Mouse (Mus musculus): ENCODE measurements around the gene Ccdc183.

The Ccdc183 gene

DNA sequence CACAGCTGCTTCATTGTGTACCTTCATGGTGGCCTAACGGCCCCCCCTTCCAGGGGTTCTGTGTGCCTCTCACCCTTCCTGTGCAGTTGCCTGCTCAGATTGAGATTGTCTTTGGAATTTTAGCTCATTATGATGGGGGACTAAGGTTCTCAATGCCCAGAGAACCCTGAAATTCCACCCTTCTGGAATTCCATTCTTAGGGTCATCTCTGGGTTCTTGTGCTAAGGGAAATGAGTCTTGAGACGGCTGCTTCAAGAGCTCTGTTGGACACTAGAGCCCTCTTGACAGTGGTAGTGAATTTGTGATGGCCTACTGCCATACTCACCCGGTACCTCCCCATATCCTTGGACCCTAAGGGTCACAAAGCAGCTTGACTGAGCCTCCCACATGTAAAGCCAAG, at the start of gene Ccdc183:
TSS of gene Ccdc183 (minus strand) at position 101 of the 400 bp plus-strand sequence.
- DNase-seq (ENCODE audit: low spot score) = no peak

DNA sequence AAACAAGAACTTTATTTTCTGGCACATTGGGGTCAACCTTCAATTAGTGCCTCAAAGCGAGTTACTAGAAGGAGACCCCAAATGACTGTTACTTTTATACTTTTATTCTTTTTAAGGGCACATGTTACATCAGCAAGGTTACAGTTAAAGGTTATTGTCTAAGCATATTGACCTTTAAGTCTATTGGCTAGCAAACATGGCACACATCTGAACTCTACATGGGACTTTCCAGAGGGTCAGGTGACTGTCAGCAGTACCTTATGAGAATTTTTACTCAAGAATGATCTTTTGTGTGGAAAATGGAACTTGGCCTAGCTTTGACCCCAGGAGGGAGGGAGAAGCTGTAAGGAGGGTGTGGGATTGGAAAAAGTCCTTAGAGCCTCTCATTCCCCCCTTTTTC, 49.0 kb upstream of the Ccdc183 start:
- no peak for DNase-seq (ENCODE audit: low spot score)

DNA sequence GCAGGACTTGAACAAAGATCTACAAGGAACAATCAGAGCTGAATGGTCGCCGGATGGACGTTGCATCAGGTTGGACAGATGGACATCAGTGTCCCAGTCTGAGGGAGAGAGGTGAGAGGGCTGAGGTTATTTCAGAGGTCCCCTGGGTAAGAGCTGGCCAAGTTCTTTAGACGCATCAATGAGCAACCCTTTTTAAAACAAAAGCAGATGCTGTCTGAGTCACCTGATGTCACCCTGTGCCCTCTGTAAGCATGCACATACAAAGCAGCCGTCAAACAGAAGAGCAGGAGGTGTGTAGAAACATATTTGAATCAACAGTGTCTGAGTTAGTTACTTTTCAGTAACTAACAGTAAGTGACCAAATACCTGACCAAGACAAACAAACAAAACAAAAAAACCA, 46.6 kb upstream of the Ccdc183 start:
- no peak for DNase-seq (ENCODE audit: low spot score)

DNA sequence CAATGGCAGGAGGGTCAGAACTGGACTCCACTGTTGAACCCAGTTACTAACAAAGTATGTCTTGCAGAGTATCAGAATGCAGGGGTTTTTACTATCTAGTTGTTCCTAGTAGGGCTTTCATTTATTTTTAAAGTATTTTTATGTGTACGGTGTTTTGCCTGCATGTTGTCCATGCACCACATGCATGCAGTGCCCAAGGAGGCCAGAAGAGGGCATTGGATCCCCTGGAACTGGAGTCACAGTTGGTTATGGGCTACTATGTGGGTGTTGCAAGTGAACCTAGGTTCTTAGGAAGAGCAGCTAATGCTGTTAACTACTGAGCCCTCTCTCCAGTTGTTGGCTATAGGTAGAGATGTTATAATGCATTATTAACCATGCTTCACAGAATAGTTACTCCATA, 46.0 kb upstream of the Ccdc183 start:
- peak; percentile 62 for DNase-seq (ENCODE audit: low spot score)

DNA sequence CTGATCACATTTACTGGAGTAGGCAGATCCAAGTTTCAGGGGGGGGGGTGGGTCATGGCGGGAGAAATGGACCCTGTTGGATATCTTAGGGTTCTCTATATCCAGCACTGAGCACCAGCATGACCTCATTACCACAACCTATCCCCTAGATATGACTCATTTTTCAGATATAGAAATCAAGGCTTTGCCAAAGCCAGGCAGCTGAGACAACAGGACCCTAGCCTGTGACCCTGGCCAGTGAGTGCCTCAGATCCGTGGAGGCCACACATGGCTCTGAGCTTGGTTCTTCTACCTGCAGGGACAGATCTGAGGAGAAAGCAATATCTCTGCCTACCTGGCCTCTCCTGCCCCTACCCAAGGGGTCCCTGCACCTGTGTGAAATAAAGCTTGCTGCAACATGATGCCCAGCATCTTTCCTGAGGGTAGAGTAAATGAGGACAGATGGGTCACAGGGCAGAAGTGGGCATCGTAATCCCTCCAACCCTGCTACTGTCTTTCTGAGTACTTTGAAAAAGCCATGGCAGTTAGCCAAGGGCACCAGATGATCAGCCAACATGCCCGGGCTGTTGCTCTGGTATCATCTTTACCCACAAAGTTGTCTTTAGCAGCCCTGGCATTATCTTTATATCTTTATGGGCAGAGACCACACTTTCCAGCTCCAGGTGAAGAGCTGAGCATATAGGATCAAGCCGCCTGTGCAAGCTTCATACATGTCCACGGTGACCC, 43.9 kb upstream of the Ccdc183 start:
- DNase-seq (ENCODE audit: low spot score) = no peak

DNA sequence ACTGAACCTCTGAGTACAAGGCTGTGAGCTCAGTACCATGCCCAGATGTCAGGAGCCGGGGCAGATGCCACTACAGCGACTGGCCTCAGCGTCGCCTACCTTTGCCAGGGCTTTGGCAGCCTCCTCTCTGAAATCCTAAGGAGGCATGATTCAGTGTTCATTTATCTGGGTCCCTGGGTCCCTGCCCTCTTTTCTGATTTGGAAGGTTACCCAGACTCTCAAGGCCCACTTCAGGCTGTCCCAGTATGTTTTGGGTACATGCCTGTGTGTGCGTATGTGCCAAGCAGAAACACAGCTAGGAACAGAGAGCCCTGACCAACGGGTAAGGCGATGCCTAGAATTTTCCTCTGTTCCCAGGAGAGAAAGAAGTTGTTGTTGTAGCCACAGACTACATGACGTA, 42.8 kb upstream of the Ccdc183 start:
- no peak for DNase-seq (ENCODE audit: low spot score)

DNA sequence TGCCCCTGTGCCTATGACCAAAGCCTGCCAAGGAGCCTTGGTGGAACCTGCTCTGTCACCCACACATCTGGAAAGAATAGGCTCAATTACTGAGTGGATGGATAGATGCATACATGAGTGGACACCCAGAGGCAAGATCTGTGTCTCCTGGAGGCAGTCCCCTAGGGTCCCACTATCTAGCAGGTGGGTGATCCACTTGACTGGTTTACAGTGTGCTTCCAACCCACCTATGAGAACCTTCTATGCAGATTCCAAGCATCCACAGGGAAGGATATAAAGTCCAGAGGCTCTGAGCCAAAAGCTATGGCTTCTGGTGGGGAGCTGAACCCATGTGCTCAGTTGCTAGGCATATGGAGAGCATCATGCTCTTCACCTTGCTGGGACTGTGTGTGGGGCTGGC, 40.2 kb upstream of the Ccdc183 start, which contains the start of gene Lcn5:
TSS of gene Lcn5 (plus strand) at position 301 of the 400 bp plus-strand sequence.
- DNase-seq (ENCODE audit: low spot score) = no peak

DNA sequence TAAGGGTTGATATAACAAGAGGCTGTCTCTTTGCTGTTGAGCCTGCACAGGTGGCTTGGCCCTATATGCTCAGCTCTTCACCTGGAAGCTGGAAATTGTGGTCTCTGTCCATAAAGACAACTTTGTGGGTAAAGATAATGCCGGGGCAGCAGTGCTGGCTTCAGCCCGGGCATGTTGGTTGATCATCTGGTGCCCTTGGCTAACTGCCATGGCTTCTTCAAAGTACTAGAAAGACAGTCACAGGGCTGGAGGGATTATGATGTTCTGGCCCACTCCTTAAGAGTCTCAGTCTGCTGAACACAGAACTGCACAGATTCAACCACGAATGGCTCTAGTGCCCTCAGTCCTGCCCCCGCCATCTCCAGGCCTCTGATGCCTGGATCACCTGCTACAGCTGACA, 39.8 kb upstream of the Ccdc183 start:
- DNase-seq (ENCODE audit: low spot score) = no peak

DNA sequence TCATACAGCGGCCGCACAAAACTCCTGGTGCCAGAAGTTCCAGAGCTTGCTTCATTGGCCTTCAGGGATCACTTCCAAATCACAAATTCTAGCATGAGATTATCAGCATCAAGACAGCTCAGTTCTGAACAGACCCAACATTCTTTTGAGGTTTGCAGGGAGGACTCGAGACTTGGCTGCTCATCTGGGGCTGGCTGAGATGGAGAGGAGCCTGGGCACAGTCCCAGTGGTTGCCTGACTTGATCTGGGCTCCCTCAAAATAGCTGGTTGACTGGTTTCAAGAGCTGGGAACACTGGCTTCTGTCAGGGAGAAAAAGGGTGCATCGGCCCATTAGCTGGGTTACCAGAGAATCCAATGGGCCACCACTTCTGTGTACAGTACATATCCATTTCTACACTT, 39.2 kb upstream of the Ccdc183 start:
- no peak for DNase-seq (ENCODE audit: low spot score)

DNA sequence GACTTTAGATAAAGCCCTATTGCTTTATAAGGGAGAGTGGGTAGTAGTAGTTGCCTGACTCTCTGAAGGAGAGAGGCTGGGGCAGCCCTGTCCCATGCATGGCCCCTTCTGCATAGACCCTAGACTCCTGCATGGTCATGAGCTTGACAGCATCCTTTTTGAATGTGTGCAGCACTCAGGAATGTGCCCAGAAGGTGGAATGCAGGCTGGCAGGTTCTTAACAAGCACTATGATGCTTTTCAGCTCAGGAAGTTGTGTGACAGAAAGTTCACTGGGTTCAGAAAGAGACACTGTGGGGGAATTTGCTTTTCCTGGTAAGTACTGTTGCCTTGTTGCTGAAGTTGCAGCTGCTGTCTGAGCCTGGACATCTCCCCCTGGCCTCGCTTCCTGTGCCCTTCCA, 37.0 kb upstream of the Ccdc183 start:
- no peak for DNase-seq (ENCODE audit: low spot score)

DNA sequence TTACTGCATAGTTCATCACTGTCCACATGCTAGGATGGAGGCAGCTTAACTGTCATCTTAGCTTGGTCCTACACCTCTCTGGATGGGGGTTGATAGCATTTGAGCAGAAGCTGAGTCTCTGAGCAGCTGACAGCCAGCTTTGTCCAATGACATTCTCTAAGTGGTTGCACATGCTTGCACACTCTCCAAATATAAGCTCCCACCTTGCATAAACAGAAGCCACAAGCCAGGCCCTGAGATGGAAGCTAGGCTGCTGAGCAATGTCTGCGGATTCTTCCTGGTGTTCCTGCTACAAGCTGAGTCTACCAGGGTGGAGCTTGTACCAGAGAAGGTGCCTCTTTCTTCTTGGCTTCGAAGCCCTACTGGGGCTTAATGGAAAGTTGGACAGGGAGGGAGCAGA, 35.4 kb upstream of the Ccdc183 start, which contains the start of gene Lcn8:
TSS of gene Lcn8 (plus strand) at position 219 of the 400 bp plus-strand sequence.
- DNase-seq (ENCODE audit: low spot score) = no peak

DNA sequence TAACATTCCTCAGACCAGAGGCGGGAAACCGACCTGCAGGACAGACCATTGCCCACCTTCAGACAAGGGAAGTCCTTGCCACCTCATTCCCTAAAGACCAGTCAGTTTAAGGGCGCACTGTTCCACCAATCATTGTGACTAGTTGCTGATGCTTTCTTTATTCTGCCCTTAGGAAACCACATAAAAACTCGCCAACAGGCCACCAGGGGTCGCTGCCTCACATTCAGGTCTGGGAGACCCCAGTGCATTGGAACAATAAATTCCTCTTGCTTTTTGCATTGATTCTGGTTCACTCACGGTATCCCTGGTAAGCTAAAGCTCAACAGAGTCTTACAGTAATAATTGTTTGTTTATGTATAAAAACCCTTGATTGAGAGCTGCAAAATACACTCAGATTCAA, 22.4 kb upstream of the Ccdc183 start:
- peak; percentile 43 for DNase-seq (ENCODE audit: low spot score)

DNA sequence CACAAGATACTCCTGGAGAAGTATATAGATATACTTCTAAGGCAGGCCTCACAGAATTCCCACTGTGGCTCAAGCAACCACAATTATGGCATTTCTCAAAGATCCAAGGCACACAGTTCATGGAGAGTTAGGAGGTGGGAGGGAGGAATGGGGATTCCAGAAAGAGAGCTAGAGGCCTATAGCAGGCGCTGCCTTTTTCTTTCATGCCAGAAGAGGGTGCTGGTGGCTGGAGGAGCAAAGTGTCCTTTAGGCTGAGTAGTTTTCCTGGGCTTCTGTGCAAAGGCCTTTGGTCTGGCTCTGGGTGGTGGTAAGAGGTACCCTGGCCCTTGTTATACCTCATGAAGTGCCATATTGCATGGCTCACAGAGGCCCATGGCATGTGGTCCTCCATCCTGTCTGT, 16.6 kb upstream of the Ccdc183 start:
- no peak for DNase-seq (ENCODE audit: low spot score)

DNA sequence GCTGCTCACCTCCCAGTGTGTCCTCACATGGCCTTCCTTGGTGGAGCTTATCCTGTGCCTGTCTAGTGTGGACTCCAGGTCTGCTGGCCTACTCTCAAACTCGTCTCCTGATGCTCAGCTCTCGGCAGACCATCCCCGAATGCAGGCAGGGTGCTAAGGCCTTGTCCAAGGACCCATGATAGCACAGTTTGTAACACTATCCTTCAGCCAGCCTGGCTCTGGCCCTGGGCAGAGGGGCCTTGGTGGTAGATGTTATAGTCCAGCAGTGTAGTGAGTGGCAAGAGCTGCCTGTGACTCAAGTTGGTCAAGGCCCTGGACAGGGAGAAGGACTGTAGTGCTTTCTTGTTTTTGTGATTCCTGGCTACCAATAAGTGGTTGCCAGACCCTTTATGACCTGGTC, 16.1 kb upstream of the Ccdc183 start:
- no peak for DNase-seq (ENCODE audit: low spot score)

DNA sequence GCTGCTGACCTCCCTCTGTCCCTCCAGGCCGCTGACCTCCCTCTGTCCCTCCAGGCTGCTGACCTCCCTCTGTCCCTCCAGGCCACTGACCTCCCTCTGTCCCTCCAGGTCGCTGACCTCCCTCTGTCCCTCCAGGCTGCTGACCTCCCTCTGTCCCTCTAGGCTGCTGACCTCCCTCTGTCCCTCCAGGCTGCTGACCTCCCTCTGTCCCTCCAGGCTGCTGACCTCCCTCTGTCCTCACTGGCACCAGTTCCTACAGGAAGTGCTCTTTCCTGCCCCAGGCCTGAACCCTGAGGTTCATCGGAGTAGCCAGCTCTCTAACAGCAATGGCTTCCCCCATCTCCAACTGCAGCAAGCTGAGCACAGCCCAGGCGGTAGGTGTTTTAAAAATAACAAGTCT, 11.3 kb upstream of the Ccdc183 start:
- no peak for DNase-seq (ENCODE audit: low spot score)

DNA sequence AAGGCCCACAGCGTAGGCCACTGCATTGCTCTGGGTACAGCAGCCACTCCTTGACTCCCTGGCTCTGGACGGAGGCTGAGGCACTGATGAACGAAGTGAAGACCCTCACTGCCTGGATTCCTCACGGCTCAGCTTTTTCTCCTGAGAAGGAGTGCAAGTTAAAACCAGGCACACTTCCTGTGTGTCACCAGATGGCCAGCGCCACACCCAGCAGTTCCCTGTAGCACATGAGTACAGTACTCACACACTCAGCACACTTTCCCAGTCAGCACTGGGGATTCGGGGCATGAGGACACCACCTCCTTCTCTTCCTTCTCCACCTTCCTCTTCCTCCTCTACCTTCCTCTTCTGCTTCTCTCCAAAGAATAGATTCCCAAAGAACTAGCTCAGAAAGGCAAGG, 10.3 kb upstream of the Ccdc183 start, which contains the start of gene Fcna:
TSS of gene Fcna (minus strand) at position 220 of the 400 bp plus-strand sequence.
- no peak for DNase-seq (ENCODE audit: low spot score)

DNA sequence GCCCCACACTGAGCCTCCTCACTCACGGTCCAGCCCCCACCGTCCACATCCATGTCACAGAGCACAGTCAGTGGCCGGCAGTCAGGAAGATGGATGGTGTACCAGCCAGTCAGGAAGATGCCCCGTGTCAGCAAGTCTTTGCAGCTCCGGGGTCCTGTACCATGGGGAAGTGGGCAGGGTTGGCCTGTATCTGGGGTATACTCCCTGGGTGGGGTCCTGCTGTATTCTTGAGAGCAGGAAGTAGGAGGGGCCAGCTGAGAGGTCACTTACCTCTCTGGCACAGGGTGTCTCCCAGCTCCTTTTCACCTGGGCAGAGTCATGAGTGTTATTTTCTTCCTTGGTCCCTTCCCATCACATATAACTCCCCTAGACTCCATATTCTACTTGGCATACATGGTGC, 8.5 kb upstream of the Ccdc183 start:
- DNase-seq (ENCODE audit: low spot score) = no peak

DNA sequence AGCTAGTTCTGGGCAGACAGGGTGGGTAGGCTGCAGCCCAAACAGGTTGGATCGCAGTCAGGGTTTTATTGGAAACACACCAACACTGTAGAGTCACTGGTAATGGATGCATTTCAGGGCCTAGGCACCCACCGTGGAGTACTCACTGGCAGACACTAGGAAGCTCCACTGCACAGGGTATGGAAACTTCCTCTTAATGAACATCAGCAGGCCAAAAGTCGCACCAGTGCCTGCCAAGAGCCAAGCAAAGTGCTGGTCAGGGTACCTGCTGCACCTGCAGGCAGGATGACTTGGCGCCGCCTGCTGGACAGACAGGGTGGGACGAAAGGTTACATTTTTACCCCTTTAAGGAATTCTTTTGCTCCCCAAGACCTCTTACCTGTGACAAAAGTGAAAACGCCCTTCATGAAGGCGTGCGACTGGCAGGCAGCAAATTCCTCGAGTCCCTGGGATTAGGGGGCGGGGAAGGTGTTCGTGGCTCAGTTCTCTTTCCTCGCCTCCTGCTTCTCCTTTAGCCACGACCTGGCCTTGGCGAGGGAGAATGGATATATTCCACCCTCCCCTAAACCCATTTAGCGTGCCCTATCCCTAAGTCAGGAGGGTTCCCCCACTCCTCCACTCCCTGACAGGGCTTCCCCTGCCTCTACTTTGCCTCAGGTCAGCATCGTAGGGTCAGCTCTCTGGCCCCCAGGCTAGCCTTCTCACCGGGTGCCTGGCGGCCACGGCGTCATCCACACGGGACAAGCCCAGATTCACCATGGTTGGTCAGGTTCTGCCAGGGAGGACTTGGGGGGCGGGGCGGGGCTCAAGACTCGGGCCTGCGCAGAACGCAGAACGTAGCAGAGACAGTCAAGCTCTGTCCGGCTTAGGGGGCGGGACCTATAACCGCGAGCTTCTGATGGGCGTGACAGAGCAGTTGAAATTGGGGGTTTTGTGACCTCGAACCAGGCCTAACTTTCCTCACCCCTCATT, 4.0 kb upstream of the Ccdc183 start, which contains the start of gene Tmem141:
TSS of gene Tmem141 (minus strand) at position 777 of the 972 bp plus-strand sequence.
- DNase-seq (ENCODE audit: low spot score) = peak; percentile 85

DNA sequence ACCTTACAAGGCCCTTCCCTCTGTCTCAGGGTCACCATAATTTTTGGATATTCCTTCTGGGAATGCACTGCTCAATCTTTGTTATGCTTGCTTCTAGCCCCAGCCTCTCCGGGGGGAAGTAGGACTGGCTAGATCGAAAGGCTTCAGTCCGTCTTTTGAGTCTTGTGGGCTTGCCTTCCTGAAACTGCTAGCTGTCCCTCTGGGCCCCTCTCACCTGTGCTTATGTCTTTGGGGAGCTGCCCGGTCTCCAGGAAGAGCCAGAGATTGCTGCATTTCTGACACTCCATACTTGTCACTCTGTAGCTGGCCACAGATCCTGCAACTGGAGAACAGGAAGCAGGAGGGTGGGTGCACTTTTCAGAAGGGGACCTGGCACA, 3.4 kb upstream of the Ccdc183 start:
- DNase-seq (ENCODE audit: low spot score) = no peak

DNA sequence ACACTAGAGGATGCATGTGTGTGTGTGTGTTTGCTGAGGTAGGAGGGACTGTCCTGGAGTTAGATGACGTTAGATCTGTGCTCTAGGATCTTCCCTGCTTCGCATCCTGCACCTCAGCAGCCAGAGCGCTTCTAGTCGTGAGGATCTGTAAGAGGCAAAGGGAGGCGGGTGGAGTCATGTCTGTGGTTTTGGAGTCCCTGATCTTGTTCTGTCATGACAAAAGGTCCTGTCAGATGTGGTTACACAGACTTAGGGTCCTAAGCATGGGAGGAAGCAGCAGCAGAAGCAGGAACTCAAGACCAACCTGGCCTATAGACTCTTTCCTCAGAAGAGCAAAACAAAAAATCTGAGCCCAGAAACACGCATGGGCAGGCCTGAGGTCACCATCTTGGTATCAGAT, 2.9 kb upstream of the Ccdc183 start:
- DNase-seq (ENCODE audit: low spot score) = no peak

DNA sequence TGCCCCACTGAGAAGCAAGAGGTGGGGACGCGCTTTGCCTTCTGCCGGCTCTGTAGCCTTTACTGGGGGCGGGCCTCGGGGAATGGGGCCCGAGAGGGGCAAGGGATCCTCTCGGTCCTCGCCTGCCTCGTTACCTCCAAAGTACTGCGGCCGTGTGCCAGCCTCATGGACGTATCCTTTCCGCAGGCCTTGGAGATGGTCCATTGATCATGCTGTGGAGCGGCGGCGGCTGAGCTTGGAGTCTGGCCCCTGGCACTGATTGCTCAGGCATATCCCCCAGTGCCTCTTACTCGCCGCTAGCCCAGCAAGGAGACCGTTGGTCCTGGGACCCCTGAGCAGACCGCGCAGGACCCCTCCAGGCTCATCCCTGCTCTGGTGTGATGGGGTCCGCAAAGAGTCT, 1.1 kb downstream of the Ccdc183 start:
- DNase-seq (ENCODE audit: low spot score) = no peak

DNA sequence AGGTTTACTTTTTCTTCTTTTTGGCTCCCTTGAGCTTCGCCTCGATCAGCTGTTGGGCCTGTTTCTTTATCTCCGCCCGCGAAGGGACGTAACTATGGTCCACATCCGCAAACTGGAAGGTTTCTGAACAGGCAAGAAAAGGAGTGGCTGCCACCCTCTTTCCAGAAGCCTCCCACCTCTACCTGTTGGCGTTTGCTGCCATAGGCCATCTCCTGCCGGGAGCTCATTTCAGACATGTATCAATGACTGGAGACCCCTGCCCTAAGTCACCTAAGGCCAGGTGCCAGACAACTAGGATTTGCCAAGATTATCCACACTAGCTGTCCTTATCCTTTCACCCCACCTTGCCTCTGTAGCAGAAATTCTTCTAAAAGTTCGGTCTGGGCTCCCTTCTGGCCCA, 8.8 kb downstream of the Ccdc183 start:
- DNase-seq (ENCODE audit: low spot score) = no peak

Data from urinary bladder, postnatal 25 days (tissue).